Mouse (Mus musculus) kidney, postnatal 0 days (tissue): Measurements from ENCODE around the gene Gabrd. TPM values are rescaled to one million over a fixed set of nuclear protein-coding genes. Genes with fewer than 3 reads are reported as not detected.

Experiments
- ATAC-seq: fragments of 200-750 bp; cut with Nextera tagmentation; replicated peaks from 2 replicates; pipeline ENCODE4 v1.8.0; 2017; ENCODE audit warnings: low read depth, moderate number of reproducible peaks, moderate TSS enrichment, moderate library complexity; ENCODE audit not compliant: low FRiP score
- DNase-seq: peaks from one replicate; pipeline ENCODE4 v3.0.0-alpha.2; 2016; ENCODE audit warnings: low spot score
- H3K27ac ChIP-seq: fragments of 300-500 bp; sonication (generic); 2 replicates; pipeline ENCODE4 v1.5.1; 2014; ENCODE audit warnings: mild to moderate bottlenecking
- H3K27me3 ChIP-seq: fragments of 300-500 bp; sonication (generic); 2 replicates; pipeline ENCODE4 v1.6.1; 2014; ENCODE audit warnings: low read length, mixed read lengths; ENCODE audit not compliant: insufficient read depth
- H3K36me3 ChIP-seq: fragments of 300-500 bp; sonication (generic); 2 replicates; pipeline ENCODE4 v1.6.1; 2014; ENCODE audit warnings: low read length, mixed read lengths; ENCODE audit not compliant: insufficient read depth
- H3K4me1 ChIP-seq: fragments of 300-500 bp; sonication (generic); replicated peaks from 2 replicates; pipeline ENCODE4 v1.6.1; 2014; ENCODE audit warnings: antibody characterized with exemption, low read length, mixed read lengths; ENCODE audit not compliant: insufficient read depth
- H3K4me2 ChIP-seq: fragments of 300-500 bp; sonication (generic); 2 replicates; pipeline ENCODE4 v1.6.1; 2014; ENCODE audit warnings: mild to moderate bottlenecking, low read length, moderate library complexity, mixed read lengths
- H3K4me3 ChIP-seq: fragments of 300-500 bp; sonication (generic); replicated peaks from 2 replicates; pipeline ENCODE4 v1.5.1; 2014; ENCODE audit warnings: low read depth, low read length
- H3K9ac ChIP-seq: fragments of 300-500 bp; sonication (generic); 2 replicates; pipeline ENCODE4 v1.6.1; 2014; ENCODE audit warnings: low read depth, low read length
- H3K9me3 ChIP-seq: fragments of 300-500 bp; sonication (generic); replicated peaks from 2 replicates; pipeline ENCODE4 v1.6.1; 2016; ENCODE audit warnings: low read length, inconsistent platforms, mixed read lengths
- CTCF ChIP-seq: IDR thresholded peaks from 2 replicates; pipeline ENCODE4 v1.5.1; 2016; ENCODE audit warnings: antibody characterized with exemption, low read depth, mild to moderate bottlenecking, moderate library complexity
- WGBS: fragments of 180-500 bp; shearing (Covaris S2); extraction: QIAGEN DNeasy Blood & Tissue Kit; methylation state at CpG from one replicate; pipeline ENCODE4 v1.1.7; 2014; 5-methylcytosine and 5-hydroxymethylcytosine counted together
- polyA plus RNA-seq: library from polyadenylated mRNA; unstranded; fragments of >200 nt; fragmentation: Nextera tagmentation; extraction: Ambion mirVana; gene quantifications from 2 replicates; pipeline ENCODE4 v1.2.1, GENCODE M21; 2015

The Gabrd gene
- polyA plus RNA-seq, 1 experiment from 2014 or later = 0.29 TPM

DNA sequence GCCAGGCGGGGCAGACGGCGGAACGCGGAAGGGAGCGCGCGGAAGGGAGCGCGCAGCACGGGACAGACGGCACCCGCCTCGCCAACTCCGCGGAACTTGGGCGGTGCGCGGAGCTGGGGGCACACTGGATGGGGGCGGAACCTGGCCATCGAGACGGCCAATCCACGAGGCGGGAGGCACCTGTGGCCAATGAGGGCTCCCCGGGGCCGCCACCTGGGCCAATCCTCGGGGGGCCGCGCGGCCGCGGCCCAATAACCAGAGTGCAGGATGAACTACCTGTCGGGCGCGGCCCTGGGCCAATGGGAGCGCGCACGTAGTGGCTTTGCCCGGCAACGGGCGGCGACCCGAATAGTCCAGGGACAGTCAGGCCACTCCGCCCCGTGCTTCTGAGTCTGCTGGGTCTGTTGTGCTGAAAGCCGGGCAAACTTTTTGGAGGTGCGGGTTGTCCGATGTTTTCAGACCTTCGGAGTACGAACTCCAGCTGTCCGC lies 36.6 kb downstream of the Gabrd start, which contains the start of gene Prkcz:
Gene Prkcz, minus strand, starts transcription at position 59 of the 489 bp plus-strand sequence.
- no peaks in the 10 kb centered on the region for H3K9me3 ChIP-seq
- ATAC-seq = peak; percentile 96
- peaks cover 17% of the 10 kb centered on the region for H3K27me3 ChIP-seq
- no peaks in the 10 kb centered on the region for H3K36me3 ChIP-seq
- peak within 1 kb of the TSS; percentile 59 for H3K4me2 ChIP-seq
- H3K9ac ChIP-seq = peak within 1 kb of the TSS; percentile 57
- no peak for TF ChIP-seq CTCF
- H3K4me1 ChIP-seq = no peaks in the 10 kb centered on the region
- WGBS = 0% methylated on average over 48 of the region's 51 CpGs
- peak; percentile 75 for DNase-seq
- peak within 1 kb of the TSS; percentile 75 for H3K27ac ChIP-seq
- peak within 1 kb of the TSS; percentile 47 for H3K4me3 ChIP-seq

- Histone ChIP-seq H3K36me3 (no peaks in the 10 kb centered on the region), H3K4me1 (no peaks in the 10 kb centered on the region), H3K4me3 (peak overlapping the region; percentile 47), H3K4me2 (peak overlapping the region; percentile 59), H3K27ac (peak overlapping the region; percentile 75), H3K9ac (peak overlapping the region; percentile 57), H3K9me3 (no peaks in the 10 kb centered on the region), H3K27me3 (peaks cover 17% of the 10 kb centered on the region)
- DNase-seq (no peak), ATAC-seq (peak; percentile 4; the same call in 1 of the 2 replicates)
- no peak for TF ChIP-seq CTCF
- under 1% methylated on average over 37 of the region's 42 CpGs for WGBS
Observed at GRCm38 (mm10) chr4:155360856-155361255, 37.1 kb downstream of the Gabrd start.

DNA sequence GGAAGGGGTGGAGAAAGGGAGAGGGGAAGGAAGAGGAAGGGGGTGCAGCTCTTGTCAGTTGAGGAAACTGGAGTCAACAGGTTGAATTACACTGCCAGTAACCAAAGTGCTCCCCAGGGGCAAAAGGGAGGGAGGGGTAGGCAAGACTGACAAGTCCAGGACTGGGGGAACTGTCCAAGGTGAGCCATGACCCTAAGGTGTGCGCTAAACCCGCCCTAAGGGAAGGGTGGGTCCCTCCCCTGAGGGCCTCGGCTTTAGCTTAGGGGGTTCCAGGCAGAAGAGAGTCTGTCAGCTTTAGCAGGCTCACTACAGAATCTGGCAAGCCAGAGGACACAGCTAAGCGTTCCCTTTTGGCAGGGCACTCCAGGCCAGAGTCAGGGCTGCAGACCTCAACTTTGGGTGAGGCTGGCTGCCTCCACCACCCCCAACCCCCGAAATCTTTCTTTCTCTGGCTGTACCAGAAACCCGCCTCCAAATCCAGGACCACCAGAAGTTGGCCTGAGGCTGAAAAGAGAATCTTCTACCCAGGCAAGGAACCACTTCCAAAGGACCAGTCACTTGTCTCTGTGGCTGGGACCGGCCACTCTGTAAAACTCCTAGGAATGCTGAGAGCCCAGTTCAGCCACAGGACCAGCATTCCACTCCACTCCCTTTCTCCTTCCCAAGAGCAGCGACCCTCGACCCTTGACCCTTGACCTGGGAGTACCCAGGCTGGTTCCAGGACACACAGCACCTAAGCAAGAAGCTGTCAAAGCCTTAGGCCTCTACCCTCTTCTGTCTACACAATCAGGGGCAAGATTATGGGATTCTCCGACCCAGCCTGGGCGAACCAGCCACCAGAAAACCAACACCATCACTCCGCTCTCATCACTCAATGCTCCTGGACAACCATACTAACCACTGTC lies 38.1 kb downstream of the Gabrd start:
- H3K4me3 ChIP-seq = no peak overlapping the region

GRCm38 (mm10) chr4:155357601-155358000 lies 40.3 kb downstream of the Gabrd start:
- WGBS = 51% methylated on average over 2 of the region's 2 CpGs
- Histone ChIP-seq H3K27ac (no peak overlapping the region), H3K4me1 (no peaks in the 10 kb centered on the region)

More for the DNA sequence above, 38.1 kb downstream of the Gabrd start:
- peaks cover 17% of the 10 kb centered on the region for H3K27me3 ChIP-seq
- 43% methylated on average over 12 of the region's 12 CpGs for WGBS
- no peaks in the 10 kb centered on the region for H3K4me1 ChIP-seq
- no peak overlapping the region for H3K27ac ChIP-seq
- DNase-seq = no peak
- H3K9ac ChIP-seq = no peak overlapping the region
- TF ChIP-seq CTCF = no peak
- H3K4me2 ChIP-seq = peak overlapping the region; percentile 59
- H3K36me3 ChIP-seq = no peaks in the 10 kb centered on the region
- ATAC-seq = no peak
- no peaks in the 10 kb centered on the region for H3K9me3 ChIP-seq

DNA sequence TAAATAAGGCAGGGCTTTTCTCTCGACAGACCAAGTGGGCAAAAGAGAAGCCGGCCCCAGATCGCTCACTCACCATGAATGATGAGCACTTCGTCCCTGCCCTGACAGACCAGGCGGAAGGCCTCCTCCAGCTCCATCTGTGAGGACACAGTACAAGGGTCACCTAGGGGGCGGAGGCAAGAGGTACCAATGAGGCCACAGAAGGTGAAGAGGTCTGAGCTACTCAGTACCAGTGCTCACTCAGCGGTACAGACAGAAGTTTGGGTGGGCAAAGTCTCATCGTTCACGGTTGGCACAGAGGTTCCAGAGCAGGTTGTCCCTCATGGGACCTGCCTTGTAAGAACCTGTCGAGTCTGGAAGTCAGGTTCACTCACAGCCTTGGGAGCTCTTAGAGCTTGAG lies 41.6 kb downstream of the Gabrd start:
- DNase-seq (peak; percentile 19), ATAC-seq (peak; percentile 83)
- H3K4me3 ChIP-seq = no peak overlapping the region
- 0 out of 2 replicates have a peak overlapping the region, but pooled peaks have one; percentile 5 for H3K27ac ChIP-seq
- H3K27me3 ChIP-seq = peaks cover 11% of the 10 kb centered on the region
- 80% methylated on average over 10 of the region's 10 CpGs for WGBS
- no peaks in the 10 kb centered on the region for H3K9me3 ChIP-seq
- no peaks in the 10 kb centered on the region for H3K36me3 ChIP-seq
- no peak for TF ChIP-seq CTCF
- no peaks in the 10 kb centered on the region for H3K4me1 ChIP-seq
- H3K9ac ChIP-seq = no peak overlapping the region
- no peak overlapping the region for H3K4me2 ChIP-seq

More at GRCm38 (mm10) chr4:155357601-155358000, 40.3 kb downstream of the Gabrd start:
- no peaks in the 10 kb centered on the region for H3K36me3 ChIP-seq
- peak; percentile 46 for TF ChIP-seq CTCF
- H3K9me3 ChIP-seq = no peaks in the 10 kb centered on the region
- no peak overlapping the region for H3K4me2 ChIP-seq
- H3K9ac ChIP-seq = no peak overlapping the region
- H3K27me3 ChIP-seq = peaks cover 17% of the 10 kb centered on the region
- ATAC-seq (no peak), DNase-seq (no peak)
- H3K4me3 ChIP-seq = no peak overlapping the region

DNA sequence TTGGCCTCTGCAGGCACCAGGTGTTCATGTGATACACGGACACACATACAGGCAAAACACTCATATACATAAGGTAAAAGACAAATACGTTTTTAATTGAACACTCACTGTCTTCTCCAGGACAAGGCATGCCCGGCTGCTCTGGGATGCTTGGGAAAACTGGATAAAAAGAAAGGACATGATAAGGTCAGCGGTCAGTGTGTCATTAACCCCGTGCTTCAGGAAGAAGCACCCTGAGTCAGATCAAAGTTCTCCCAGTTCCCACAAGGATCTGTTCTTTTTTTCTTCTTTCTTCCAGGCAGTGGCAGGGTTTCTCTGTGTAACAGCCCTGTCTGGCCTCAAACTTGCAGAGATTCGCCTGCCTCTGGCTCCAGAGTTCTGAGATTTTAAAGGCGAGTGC lies 43.4 kb downstream of the Gabrd start:
- no peak for ATAC-seq
- no peaks in the 10 kb centered on the region for H3K27me3 ChIP-seq
- 68% methylated on average over 7 of the region's 7 CpGs for WGBS
- no peak overlapping the region for H3K9ac ChIP-seq
- no peaks in the 10 kb centered on the region for H3K9me3 ChIP-seq
- no peak for TF ChIP-seq CTCF
- no peaks in the 10 kb centered on the region for H3K4me1 ChIP-seq
- no peaks in the 10 kb centered on the region for H3K36me3 ChIP-seq
- H3K4me2 ChIP-seq = no peak overlapping the region
- H3K27ac ChIP-seq = no peak overlapping the region; the same call in 1 of the 2 replicates
- no peak for DNase-seq
- no peak overlapping the region for H3K4me3 ChIP-seq
